Mouse (Mus musculus) myocyte (in vitro differentiated cells): ENCODE data around the gene Rybp.

Source experiments
- MYOD1 ChIP-seq, 3 experiments: IDR thresholded peaks; one replicate each; pipeline ENCODE4 v1.6.1; 2011; ENCODE audit warnings: control low read depth in 2 of 3, low read depth in 2 of 3, mild to moderate bottlenecking in 2 of 3, moderate library complexity in 1 of 3; ENCODE audit not compliant: insufficient read length in 2 of 3, control insufficient read depth in 1 of 3
- POLR2A ChIP-seq: IDR thresholded peaks from one replicate; pipeline ENCODE4 v1.6.1; 2011; ENCODE audit warnings: low read depth, mild to moderate bottlenecking, control low read depth, moderate library complexity; ENCODE audit not compliant: insufficient read length
- TCF12 ChIP-seq: IDR thresholded peaks from one replicate; pipeline ENCODE4 v1.6.1; 2011; ENCODE audit warnings: mild to moderate bottlenecking, control low read depth; ENCODE audit not compliant: poor library complexity, insufficient read depth, severe bottlenecking

DNA sequence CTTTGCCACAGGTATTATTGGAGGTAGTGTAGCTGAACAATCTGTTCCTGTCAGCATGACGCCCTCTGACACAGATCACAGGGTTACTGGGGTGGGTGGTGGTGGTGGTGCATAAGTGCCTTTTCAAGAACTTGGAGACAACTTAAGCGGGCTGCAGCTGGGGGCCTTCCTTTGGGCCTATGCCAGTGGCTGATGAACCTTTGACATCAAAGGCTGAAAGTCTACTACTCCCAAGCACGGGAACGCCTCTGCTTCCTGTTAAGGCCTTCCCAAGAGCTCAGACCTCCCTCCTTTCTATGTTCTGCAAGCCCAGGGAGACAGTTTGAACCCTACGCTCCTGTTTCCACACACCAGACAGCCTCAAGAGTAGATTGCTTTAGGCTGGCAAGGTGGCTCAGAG, 70.3 kb downstream of the Rybp start:
- TF ChIP-seq TCF12 (no peak), MYOD1 (IDR thresholded peaks at IDR 0.05; ENCODE audit: control insufficient read depth in 1 of 3, insufficient read length in 2 of 3, low read depth in 2 of 3) (no peak), POLR2A (no peak)
